Mouse (Mus musculus) hindbrain, embryonic 14.5 days (tissue): ENCODE measurements around the gene Pik3ap1. TPM values are rescaled to one million over a fixed set of nuclear protein-coding genes. Genes with fewer than 3 reads are reported as not detected.
A peak's percentile ranks its signal among the peaks of the same experiment; 100 is the strongest.
"Not testable (repeated sequence)": the region's sequence is repeated elsewhere in the genome, so short reads cannot be mapped to it uniquely, and the experiment has no call there.

Source experiments
- ATAC-seq: fragments of 200-750 bp; cut with Nextera tagmentation; 2 replicates; pipeline ENCODE4 v1.8.0; 2017; ENCODE audit warnings: moderate number of reproducible peaks, mild to moderate bottlenecking, moderate TSS enrichment, moderate library complexity; ENCODE audit not compliant: low FRiP score
- DNase-seq: peaks from one replicate; pipeline ENCODE4 v3.0.0-alpha.2; 2015; ENCODE audit warnings: low spot score
- H3K27ac ChIP-seq: fragments of 300-500 bp; sonication (generic); 2 replicates; pipeline ENCODE4 v1.5.1; 2014; ENCODE audit warnings: mild to moderate bottlenecking, moderate library complexity
- H3K27me3 ChIP-seq: fragments of 300-500 bp; sonication (generic); 2 replicates; pipeline ENCODE4 v1.6.1; 2014; ENCODE audit warnings: mild to moderate bottlenecking, low read length, mixed read lengths; ENCODE audit not compliant: control insufficient read depth, insufficient read depth
- H3K36me3 ChIP-seq: fragments of 300-500 bp; sonication (generic); replicated peaks from 2 replicates; pipeline ENCODE4 v1.6.1; 2014; ENCODE audit not compliant: control insufficient read depth, insufficient read depth
- H3K4me1 ChIP-seq: fragments of 300-500 bp; sonication (generic); replicated peaks from 2 replicates; pipeline ENCODE4 v1.6.1; 2014; ENCODE audit warnings: antibody characterized with exemption, low read length, mixed read lengths; ENCODE audit not compliant: control insufficient read depth, insufficient read depth
- H3K4me2 ChIP-seq: fragments of 300-500 bp; sonication (generic); replicated peaks from 2 replicates; pipeline ENCODE4 v1.6.1; 2014; ENCODE audit warnings: mild to moderate bottlenecking, moderate library complexity
- H3K4me3 ChIP-seq: fragments of 300-500 bp; sonication (generic); replicated peaks from 2 replicates; pipeline ENCODE4 v1.5.1; 2014; ENCODE audit warnings: mild to moderate bottlenecking, low read length
- H3K9ac ChIP-seq: fragments of 300-500 bp; sonication (generic); 2 replicates; pipeline ENCODE4 v1.6.1; 2014
- H3K9me3 ChIP-seq: fragments of 300-500 bp; sonication (generic); 2 replicates; pipeline ENCODE4 v1.6.1; 2016; ENCODE audit warnings: low read length; ENCODE audit not compliant: control insufficient read depth
- WGBS: fragments of 180-500 bp; shearing (Covaris S2); extraction: QIAGEN DNeasy Blood & Tissue Kit; methylation state at CpG from one replicate; pipeline ENCODE4 v1.1.7; 2014; 5-methylcytosine and 5-hydroxymethylcytosine counted together
- polyA plus RNA-seq: library from polyadenylated mRNA; unstranded; fragments of >200 nt; fragmentation: Nextera tagmentation; extraction: Ambion mirVana; gene quantifications from 2 replicates; pipeline ENCODE4 v1.2.1, GENCODE M21; 2014

Gene Pik3ap1
- 1.7 and 2.2 TPM in 2 replicates for polyA plus RNA-seq

DNA sequence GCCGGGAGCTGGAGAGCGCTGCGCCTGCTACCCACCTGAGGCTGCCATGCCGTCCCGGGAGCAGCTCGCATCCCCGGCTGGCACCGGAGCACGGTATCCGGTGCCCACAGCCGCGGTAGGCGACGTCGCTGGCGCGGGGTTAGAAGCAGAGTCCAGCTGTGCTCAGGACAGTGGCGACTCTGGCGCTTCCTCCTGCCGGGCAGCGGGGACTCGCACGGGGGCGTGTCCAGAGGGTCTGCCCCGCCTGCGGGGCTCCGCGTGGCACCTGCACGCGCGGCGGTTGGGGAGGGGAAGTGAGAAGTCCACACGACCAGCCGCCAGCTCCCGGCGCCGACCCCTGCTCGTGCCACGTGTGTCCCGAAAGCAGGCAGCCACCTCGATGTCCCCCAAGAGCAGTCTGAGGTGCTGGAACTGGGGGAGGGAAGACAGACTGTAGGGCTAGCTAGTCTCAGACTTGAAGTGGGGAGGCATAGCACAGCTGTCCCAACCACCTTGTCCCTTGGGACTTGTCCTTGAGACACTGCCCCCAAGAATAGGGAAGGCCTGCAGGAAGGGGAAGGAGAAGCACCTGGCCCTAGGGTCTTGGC is at the start of gene Pik3ap1:
Pik3ap1 (minus strand) TSS at position 181 of the 587 bp plus-strand sequence.
- no peak within 1 kb of the TSS for H3K27ac ChIP-seq
- peak within 1 kb of the TSS; percentile 35 for H3K9ac ChIP-seq
- DNase-seq (no peak), ATAC-seq (no peak)
- H3K4me3 ChIP-seq, result peak within 1 kb of the TSS; percentile 41
- H3K27me3 ChIP-seq, result peaks cover 11% of the 10 kb centered on the region
- no peaks in the 10 kb centered on the region for H3K36me3 ChIP-seq
- H3K4me2 ChIP-seq, result peak within 1 kb of the TSS; percentile 93
- H3K4me1 ChIP-seq, result no peaks in the 10 kb centered on the region
- WGBS, result under 1% methylated on average over 39 of the region's 41 CpGs
- H3K9me3 ChIP-seq, result no peaks in the 10 kb centered on the region

DNA sequence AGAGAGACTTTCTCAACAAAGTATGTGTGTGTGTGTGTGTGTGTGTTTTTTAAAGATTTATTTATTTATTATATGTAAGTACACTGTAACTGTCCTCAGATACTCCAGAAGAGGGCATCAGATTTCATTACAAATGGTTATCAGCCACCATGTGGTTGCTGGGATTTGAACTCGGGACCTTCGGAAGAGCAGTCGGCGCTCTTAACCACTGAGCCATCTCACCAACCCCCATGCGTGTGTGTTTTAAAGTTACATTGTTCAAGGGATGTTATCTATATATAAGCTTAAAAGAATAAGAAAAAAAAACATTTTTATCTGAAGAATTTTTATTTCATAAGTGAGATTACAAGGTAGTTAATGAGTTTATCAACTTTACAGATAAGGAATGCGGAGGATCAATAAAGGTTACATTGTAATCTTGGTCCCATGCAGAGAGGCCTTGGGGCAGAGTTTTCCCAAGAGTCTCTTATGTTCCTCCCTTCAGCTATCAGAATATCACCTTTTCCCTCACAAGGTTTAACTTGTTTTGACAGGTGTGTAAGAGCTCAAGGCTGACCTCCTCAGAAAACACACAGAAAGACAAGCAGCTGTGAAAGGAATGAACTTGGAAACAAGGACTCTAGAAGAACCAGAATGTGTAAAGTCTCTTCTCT is 46.7 kb upstream of the Pik3ap1 start:
- WGBS, result no CpG with 5 or more reads among the region's 6 CpGs
- not testable (repeated sequence) for H3K27me3 ChIP-seq, DNase-seq, H3K9me3 ChIP-seq, H3K27ac ChIP-seq, H3K9ac ChIP-seq, ATAC-seq, H3K36me3 ChIP-seq, H3K4me2 ChIP-seq, H3K4me1 ChIP-seq, H3K4me3 ChIP-seq

- not testable (repeated sequence) for H3K4me1 ChIP-seq, H3K9me3 ChIP-seq, H3K27ac ChIP-seq, H3K4me2 ChIP-seq, ATAC-seq, DNase-seq, H3K27me3 ChIP-seq, H3K36me3 ChIP-seq, H3K4me3 ChIP-seq, H3K9ac ChIP-seq
- no CpG with 5 or more reads among the region's 8 CpGs for WGBS
Measured at GRCm38 (mm10) chr19:41425927-41426772, 41.2 kb upstream of the Pik3ap1 start.

DNA sequence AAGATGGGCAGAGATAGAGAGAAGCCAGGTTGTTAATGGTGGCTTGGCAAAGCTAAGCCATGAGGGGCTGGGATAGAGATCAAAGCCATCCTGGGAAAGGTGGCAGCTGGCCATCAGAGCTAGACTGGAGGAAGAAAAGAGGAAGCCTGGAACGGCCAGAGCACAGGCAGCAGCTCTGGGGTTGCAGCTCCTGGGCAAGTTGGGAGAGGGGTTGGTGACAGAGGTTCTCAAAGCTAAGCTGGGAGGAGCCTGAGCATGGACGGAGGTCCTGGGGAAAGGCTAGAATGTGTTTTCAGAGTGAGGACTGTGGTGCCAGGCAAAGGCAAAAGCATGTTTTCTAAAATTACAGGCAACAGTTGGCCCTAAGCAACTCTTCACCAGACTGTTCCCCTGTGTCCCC is 36.4 kb upstream of the Pik3ap1 start:
- H3K9me3 ChIP-seq, result peaks cover 5% of the 10 kb centered on the region; the same call in 1 of the 2 replicates
- no peaks in the 10 kb centered on the region for H3K36me3 ChIP-seq
- WGBS, result 93% methylated on average over 2 of the region's 2 CpGs
- no peaks in the 10 kb centered on the region for H3K27me3 ChIP-seq
- no peak for DNase-seq
- H3K4me1 ChIP-seq, result no peaks in the 10 kb centered on the region
- no peak overlapping the region for H3K9ac ChIP-seq
- H3K4me2 ChIP-seq, result no peak overlapping the region
- H3K27ac ChIP-seq, result no peak overlapping the region
- no peak for ATAC-seq
- H3K4me3 ChIP-seq, result no peak overlapping the region

DNA sequence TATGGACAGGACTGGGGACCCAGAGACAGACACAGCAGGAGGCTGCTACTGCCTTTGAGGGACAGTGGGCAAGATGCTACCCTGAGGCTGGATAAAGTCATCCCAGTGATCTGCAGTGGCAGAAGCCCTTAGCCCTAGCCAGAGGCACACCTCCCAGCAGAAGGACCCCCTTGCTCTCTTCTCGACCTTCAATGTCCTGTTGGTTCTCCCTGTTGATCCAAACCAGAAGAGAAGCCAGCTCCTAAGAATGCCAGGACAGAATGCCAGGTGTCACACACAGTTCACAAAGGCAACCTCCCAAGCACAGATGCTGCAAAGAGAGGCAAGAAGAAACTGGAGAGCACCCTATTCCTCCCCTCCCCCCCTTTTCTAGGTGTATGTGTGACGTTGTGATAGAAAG is 33.9 kb upstream of the Pik3ap1 start:
- Histone ChIP-seq H3K9me3 (peaks cover 2% of the 10 kb centered on the region; the same call in 1 of the 2 replicates), H3K27ac (no peak overlapping the region), H3K4me3 (no peak overlapping the region), H3K36me3 (no peaks in the 10 kb centered on the region), H3K9ac (no peak overlapping the region), H3K4me1 (no peaks in the 10 kb centered on the region), H3K4me2 (no peak overlapping the region), H3K27me3 (no peaks in the 10 kb centered on the region)
- DNase-seq, result no peak
- WGBS, result 70% methylated on average over 2 of the region's 2 CpGs
- no peak for ATAC-seq

GRCm38 (mm10) chr19:41417995-41418394 is 33.1 kb upstream of the Pik3ap1 start:
- WGBS, result 36% methylated on average over 5 of the region's 5 CpGs
- Histone ChIP-seq H3K9me3 (no peaks in the 10 kb centered on the region), H3K27ac (no peak overlapping the region), H3K27me3 (no peaks in the 10 kb centered on the region), H3K4me1 (no peaks in the 10 kb centered on the region), H3K4me3 (no peak overlapping the region), H3K4me2 (no peak overlapping the region), H3K36me3 (no peaks in the 10 kb centered on the region), H3K9ac (no peak overlapping the region)
- DNase-seq (no peak), ATAC-seq (no peak)

DNA sequence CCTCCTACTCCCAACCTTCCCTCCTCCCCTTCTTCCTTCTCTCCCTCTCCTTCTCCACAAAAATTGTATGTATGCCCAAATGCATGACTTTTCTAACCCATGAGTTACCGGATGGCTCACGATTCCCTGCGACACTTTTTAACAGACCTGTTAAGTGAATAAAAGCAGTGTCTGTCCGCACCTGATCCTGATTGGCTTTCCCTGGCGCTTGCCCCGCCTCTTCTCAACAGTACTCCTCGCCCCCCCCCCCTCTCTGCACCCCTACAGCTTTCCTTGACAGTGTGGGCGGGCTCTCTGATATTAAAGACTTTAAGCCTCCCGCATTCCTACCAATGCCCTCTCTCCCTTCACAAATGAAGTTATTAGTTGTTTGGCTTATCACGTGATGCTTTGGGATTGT is 31.3 kb upstream of the Pik3ap1 start:
- H3K9ac ChIP-seq, result no peak overlapping the region
- no peaks in the 10 kb centered on the region for H3K4me1 ChIP-seq
- 45% methylated on average over 10 of the region's 10 CpGs for WGBS
- no peaks in the 10 kb centered on the region for H3K36me3 ChIP-seq
- H3K27me3 ChIP-seq, result no peaks in the 10 kb centered on the region
- no peaks in the 10 kb centered on the region for H3K9me3 ChIP-seq
- no peak overlapping the region for H3K4me3 ChIP-seq
- H3K4me2 ChIP-seq, result no peak overlapping the region
- DNase-seq (no peak), ATAC-seq (no peak)
- no peak overlapping the region for H3K27ac ChIP-seq

DNA sequence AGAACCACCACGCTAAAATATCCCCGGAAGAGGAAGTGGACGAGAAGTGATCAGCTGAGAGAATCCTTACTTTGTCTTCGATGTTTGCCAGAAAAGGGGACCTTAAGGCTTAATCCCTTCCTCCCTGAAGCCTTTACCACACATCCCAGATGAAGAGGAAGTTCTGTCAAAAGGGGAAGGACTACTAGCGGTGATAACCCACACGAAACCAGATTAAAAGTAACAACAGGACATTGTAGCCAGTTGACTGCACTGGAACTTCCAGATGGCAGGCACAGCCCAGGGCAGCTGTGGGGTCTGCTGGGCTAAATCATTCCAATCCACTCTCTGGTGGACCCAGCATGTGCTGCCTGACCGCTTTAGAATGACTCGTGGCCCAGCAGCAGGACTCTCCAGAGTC is 17.7 kb upstream of the Pik3ap1 start:
- no peak overlapping the region for H3K27ac ChIP-seq
- H3K27me3 ChIP-seq, result no peaks in the 10 kb centered on the region
- no peaks in the 10 kb centered on the region for H3K9me3 ChIP-seq
- no peak overlapping the region for H3K4me2 ChIP-seq
- H3K4me3 ChIP-seq, result no peak overlapping the region
- ATAC-seq (no peak), DNase-seq (no peak)
- no peak overlapping the region for H3K9ac ChIP-seq
- WGBS, result 87% methylated on average over 8 of the region's 8 CpGs
- no peaks in the 10 kb centered on the region for H3K4me1 ChIP-seq
- H3K36me3 ChIP-seq, result no peaks in the 10 kb centered on the region

GRCm38 (mm10) chr19:41390856-41391255 is 6.0 kb upstream of the Pik3ap1 start:
- Histone ChIP-seq H3K27me3 (no peaks in the 10 kb centered on the region), H3K9ac (no peak overlapping the region), H3K4me1 (no peaks in the 10 kb centered on the region), H3K36me3 (no peaks in the 10 kb centered on the region), H3K9me3 (no peaks in the 10 kb centered on the region), H3K4me2 (no peak overlapping the region), H3K27ac (no peak overlapping the region), H3K4me3 (no peak overlapping the region)
- no peak for ATAC-seq
- no peak for DNase-seq
- WGBS, result 82% methylated on average over 8 of the region's 8 CpGs
